Mouse (Mus musculus): ENCODE results near the gene Gm32802. TPM values are rescaled to one million over a fixed set of nuclear protein-coding genes. Genes with fewer than 3 reads are reported as not detected.

Gm32802 gene
- polyA plus RNA-seq (2012; rRNA removed; ENCODE audit: low replicate concordance), result not detected in 2 replicates

GRCm38 (mm10) chr10:118258388-118258787 lies at the start of gene Gm32802:
Gene Gm32802, plus strand, starts transcription at chr10:118258688.

GRCm38 (mm10) chr10:118240680-118241079 lies 17.8 kb upstream of the Gm32802 start, which contains the start of gene Gm32717:
Gene Gm32717, minus strand, starts transcription at chr10:118240780.

GRCm38 (mm10) chr10:118294938-118295337 lies 36.5 kb downstream of the Gm32802 start, which contains the start of gene Iltifb:
Gene Iltifb, minus strand, starts transcription at chr10:118295038.

Other genes with a start within 250 kb of the Gm32802 start
- gene Mdm1, start 116.9 kb upstream of the Gm32802 start, polyA plus RNA-seq (2012; rRNA removed; ENCODE audit: low replicate concordance), result 0.43 and 0.48 TPM in 2 replicates
- gene Il22, start 53.7 kb upstream of the Gm32802 start, polyA plus RNA-seq (2012; rRNA removed; ENCODE audit: low replicate concordance), result 0.09 TPM in 1 of 2 replicates, not detected in the other
- not detected in 2 replicates for gene Gm32717, start 17.9 kb upstream of the Gm32802 start, polyA plus RNA-seq (2012; rRNA removed; ENCODE audit: low replicate concordance)
- gene Iltifb, start 36.4 kb downstream of the Gm32802 start, polyA plus RNA-seq (2012; rRNA removed; ENCODE audit: low replicate concordance), result 0.13 TPM in 1 of 2 replicates, not detected in the other
- not detected in 2 replicates for gene Gm9040, start 68.3 kb downstream of the Gm32802 start, polyA plus RNA-seq (2012; rRNA removed; ENCODE audit: low replicate concordance)
- not detected in 2 replicates for gene Gm9044, start 73.7 kb downstream of the Gm32802 start, polyA plus RNA-seq (2012; rRNA removed; ENCODE audit: low replicate concordance)
- gene Gm9045, start 79.1 kb downstream of the Gm32802 start, polyA plus RNA-seq (2012; rRNA removed; ENCODE audit: low replicate concordance), result not detected in 2 replicates
- not detected in 2 replicates for gene Gm9046, start 84.6 kb downstream of the Gm32802 start, polyA plus RNA-seq (2012; rRNA removed; ENCODE audit: low replicate concordance)
- not detected in 2 replicates for gene Gm9048, start 90.0 kb downstream of the Gm32802 start, polyA plus RNA-seq (2012; rRNA removed; ENCODE audit: low replicate concordance)
- not detected in 2 replicates for gene Gm9049, start 95.4 kb downstream of the Gm32802 start, polyA plus RNA-seq (2012; rRNA removed; ENCODE audit: low replicate concordance)
- gene Ifng, start 182.4 kb downstream of the Gm32802 start, polyA plus RNA-seq (2012; rRNA removed; ENCODE audit: low replicate concordance), result not detected in 2 replicates